Mouse (Mus musculus): ENCODE measurements around the gene Olfr1085. TPM values are rescaled to one million over a fixed set of nuclear protein-coding genes. Genes with fewer than 3 reads are reported as not detected.

The Olfr1085 gene
- polyA plus RNA-seq (2012; rRNA removed) = not detected in 2 replicates

DNA sequence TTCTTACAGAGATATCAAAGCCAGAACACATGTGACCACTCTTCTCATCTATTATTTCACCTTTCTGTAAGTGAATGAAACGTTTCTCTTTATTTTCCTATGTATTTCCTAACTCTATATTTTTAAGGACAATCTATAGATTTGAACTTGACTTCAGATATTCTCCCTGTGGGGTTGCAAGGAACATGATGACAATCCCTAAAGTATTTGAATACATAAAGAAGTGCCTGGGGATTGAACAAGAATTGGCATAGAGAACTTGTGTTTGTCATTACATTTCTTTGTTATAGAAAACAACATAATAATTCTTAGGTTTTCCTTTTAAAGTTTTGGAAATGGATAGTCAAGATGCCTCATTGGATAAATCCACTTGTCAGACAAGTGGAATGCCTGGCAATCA, at the start of gene Olfr1085:
Olfr1085 (minus strand) TSS at position 101 of the 400 bp plus-strand sequence.

DNA sequence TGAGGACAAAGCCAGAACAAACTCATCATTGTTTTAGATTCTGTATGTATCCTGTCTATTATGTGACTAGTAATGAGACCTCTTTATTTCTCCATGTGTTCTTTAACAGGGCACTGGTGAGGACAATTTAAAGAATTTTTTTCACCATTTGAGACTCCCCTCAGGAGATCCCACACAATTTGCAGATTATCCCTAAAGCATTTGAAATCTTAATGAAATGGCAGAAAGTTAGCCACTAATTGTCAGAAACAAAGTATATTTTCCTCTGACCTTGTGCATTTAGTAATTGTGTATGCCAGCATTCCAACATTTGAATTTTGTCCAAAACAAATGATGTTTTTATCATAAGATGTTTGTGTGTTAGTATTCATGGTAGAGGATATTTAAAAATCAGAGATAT, 36.5 kb upstream of the Olfr1085 start, which contains the start of gene Olfr1087:
Olfr1087 (minus strand) TSS at position 101 of the 400 bp plus-strand sequence.

GRCm38 (mm10) chr2:86679992-86680391, 18.2 kb upstream of the Olfr1085 start, which contains the start of gene Olfr1086:
Gene Olfr1086 (minus strand): TSS chr2:86680092.

DNA sequence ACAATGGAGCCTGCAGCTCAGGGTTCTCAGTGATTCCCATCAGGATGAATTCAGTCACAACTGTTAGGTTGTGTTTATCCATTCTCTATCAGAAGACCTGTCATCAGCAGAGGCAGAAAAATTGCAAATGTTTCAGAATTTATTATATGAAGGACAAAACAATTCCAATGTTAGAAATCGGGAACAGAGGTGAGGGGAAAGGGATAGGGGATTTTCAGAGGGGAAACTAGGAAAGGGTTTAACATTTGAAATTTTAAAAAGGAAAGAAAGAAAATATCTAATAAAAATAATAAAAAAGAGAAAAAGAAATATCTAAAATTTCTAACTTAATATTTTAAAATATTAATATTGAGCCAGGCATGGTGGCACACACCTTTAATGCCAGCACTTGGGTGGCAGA, 22.2 kb downstream of the Olfr1085 start, which contains the start of gene Olfr1084:
Olfr1084 (minus strand) TSS at position 101 of the 400 bp plus-strand sequence.

Other genes starting within 250 kb of the Olfr1085 start
- not detected in 2 replicates for gene Olfr1061, start 248.0 kb downstream of the Olfr1085 start, polyA plus RNA-seq (2012; rRNA removed)
- gene Olfr1062, start 235.3 kb downstream of the Olfr1085 start, polyA plus RNA-seq (2012; rRNA removed) = not detected in 2 replicates
- gene Olfr1065, start 211.4 kb downstream of the Olfr1085 start, polyA plus RNA-seq (2012; rRNA removed) = not detected in 2 replicates
- not detected in 2 replicates for gene Olfr1066, start 205.8 kb downstream of the Olfr1085 start, polyA plus RNA-seq (2012; rRNA removed)
- not detected in 2 replicates for gene Olfr228, start 174.6 kb downstream of the Olfr1085 start, polyA plus RNA-seq (2012; rRNA removed)
- not detected in 2 replicates for gene Olfr1076, start 153.6 kb downstream of the Olfr1085 start, polyA plus RNA-seq (2012; rRNA removed)
- not detected in 2 replicates for gene Olfr1079, start 119.5 kb downstream of the Olfr1085 start, polyA plus RNA-seq (2012; rRNA removed)
- gene Olfr1080, start 103.8 kb downstream of the Olfr1085 start, polyA plus RNA-seq (2012; rRNA removed) = not detected in 2 replicates
- not detected in 2 replicates for gene Olfr1082, start 63.1 kb downstream of the Olfr1085 start, polyA plus RNA-seq (2012; rRNA removed)
- not detected in 2 replicates for gene Olfr1084, start 22.3 kb downstream of the Olfr1085 start, polyA plus RNA-seq (2012; rRNA removed)
- gene Olfr1086, start 18.1 kb upstream of the Olfr1085 start, polyA plus RNA-seq (2012; rRNA removed) = not detected in 2 replicates
- gene Olfr1087, start 36.4 kb upstream of the Olfr1085 start, polyA plus RNA-seq (2012; rRNA removed) = not detected in 2 replicates
- gene Olfr1089, start 71.7 kb upstream of the Olfr1085 start, polyA plus RNA-seq (2012; rRNA removed) = not detected in 2 replicates
- not detected in 2 replicates for gene Olfr1090, start 97.0 kb upstream of the Olfr1085 start, polyA plus RNA-seq (2012; rRNA removed)
- gene Olfr1093, start 120.5 kb upstream of the Olfr1085 start, polyA plus RNA-seq (2012; rRNA removed) = not detected in 2 replicates
- not detected in 2 replicates for gene Olfr141, start 148.0 kb upstream of the Olfr1085 start, polyA plus RNA-seq (2012; rRNA removed)
- gene Olfr1094, start 162.6 kb upstream of the Olfr1085 start, polyA plus RNA-seq (2012; rRNA removed) = not detected in 2 replicates
- gene Olfr1095, start 189.7 kb upstream of the Olfr1085 start, polyA plus RNA-seq (2012; rRNA removed) = not detected in 2 replicates
- not detected in 2 replicates for gene Gm13723, start 212.8 kb upstream of the Olfr1085 start, polyA plus RNA-seq (2012; rRNA removed)
- not detected in 2 replicates for gene Olfr1097, start 230.2 kb upstream of the Olfr1085 start, polyA plus RNA-seq (2012; rRNA removed)

Data from colon, adult 2 months (tissue).